Mouse (Mus musculus) ES-E14 (cell line): ENCODE measurements at regions not wholly inside any gene's neighbourhood (a gene's known extent, or its start where the extent isn't known, plus 50 kb on each side); places are given as distances from the start of the nearest gene placed in this dataset.

Source experiments
- CHD2 ChIP-seq: IDR thresholded peaks from 2 replicates; pipeline ENCODE4 v1.6.1; 2014; ENCODE audit warnings: mild to moderate bottlenecking, low read depth, low read length, inconsistent platforms
- ZC3H11A ChIP-seq: IDR thresholded peaks from 2 replicates; pipeline ENCODE4 v1.6.1; 2012; ENCODE audit warnings: low read depth, mild to moderate bottlenecking, inconsistent platforms, low read length, borderline replicate concordance
- ZNF384 ChIP-seq: IDR thresholded peaks from 2 replicates; pipeline ENCODE4 v1.6.1; 2012; ENCODE audit warnings: low read depth, low read length, inconsistent platforms

DNA sequence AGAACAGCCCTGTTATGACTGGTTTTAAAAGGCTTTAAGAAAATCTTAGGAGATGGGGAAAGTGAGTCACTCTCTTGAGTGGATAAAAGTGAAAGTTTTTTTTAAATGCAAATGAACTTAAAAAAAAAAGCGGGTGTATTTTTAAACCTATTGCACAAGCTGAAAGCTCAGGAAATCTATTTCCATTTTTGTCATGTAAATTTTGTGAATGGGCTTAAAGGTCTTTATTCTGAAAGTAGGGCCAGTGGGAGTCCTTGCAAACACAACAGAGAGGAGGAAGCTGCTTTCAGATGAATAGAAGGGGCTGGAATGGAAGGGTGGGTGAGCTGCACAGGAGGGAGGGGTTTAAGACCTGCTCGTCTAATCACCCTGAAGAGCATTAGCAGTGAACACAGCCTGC, 62.9 kb downstream of the Fam84a start:
- TF ChIP-seq ZNF384 (peak; percentile 92), ZC3H11A (no peak), CHD2 (no peak)
